Mouse (Mus musculus) ES-Bruce4 (cell line): Measurements from ENCODE around the gene Eif1b.

Experiments
- CTCF ChIP-seq: IDR thresholded peaks from one replicate; pipeline ENCODE4 v1.8.1; 2011; ENCODE audit warnings: low read depth, low read length
- EP300 ChIP-seq: IDR thresholded peaks from 2 replicates; pipeline ENCODE4 v1.6.1; 2011; ENCODE audit warnings: low read depth, low read length; ENCODE audit not compliant: insufficient read depth
- POLR2A ChIP-seq: IDR thresholded peaks from one replicate; pipeline ENCODE4 v1.8.1; 2011; ENCODE audit warnings: low read length; ENCODE audit not compliant: insufficient read depth

- TF ChIP-seq CTCF (no peak), EP300 (no peak), POLR2A (no peak)
These were observed 47.7 kb downstream of the Eif1b start, which contains the start of gene Entpd3 for GRCm38 (mm10) chr9:120539662-120540251.
